Mouse (Mus musculus): Measurements from ENCODE around the gene Triml2. TPM values are rescaled to one million over a fixed set of nuclear protein-coding genes. Genes with fewer than 3 reads are reported as not detected.

Triml2 gene
- polyA plus RNA-seq, 1 experiment, result not detected

GRCm38 (mm10) chr8:43178263-43178662, 2.1 kb upstream of the Triml2 start:
- TF ChIP-seq SRF (IDR thresholded peaks at IDR 0.05; ENCODE audit: control insufficient read depth, insufficient read length, low read depth) (no peak), MYOG (IDR thresholded peaks at IDR 0.05; ENCODE audit: control insufficient read depth in 1 of 3, insufficient read depth in 1 of 3, insufficient read length in 2 of 3, low read depth in 2 of 3) (no peak), E2F4 (IDR thresholded peaks at IDR 0.05; ENCODE audit: insufficient read depth) (no peak), POLR2A (IDR thresholded peaks at IDR 0.05; ENCODE audit: insufficient read length, low read depth) (no peak), MYOD1 (IDR thresholded peaks at IDR 0.05; ENCODE audit: control insufficient read depth in 1 of 3, insufficient read length in 2 of 3, low read depth in 2 of 3) (no peak), TCF12 (IDR thresholded peaks at IDR 0.05; ENCODE audit: insufficient read depth, poor library complexity, severe bottlenecking) (no peak)
- H3ac ChIP-seq (ENCODE audit: control insufficient read depth, insufficient read length), result no peak overlapping the region
- no peak overlapping the region for H3K4me2 ChIP-seq (ENCODE audit: low read depth)
- no peaks in the 10 kb centered on the region for H3K36me3 ChIP-seq (ENCODE audit: control insufficient read depth, insufficient read depth)
- H3K79me2 ChIP-seq (ENCODE audit: control insufficient read depth, insufficient read depth), result no peaks in the 10 kb centered on the region
- no peaks in the 10 kb centered on the region for H3K27me3 ChIP-seq (ENCODE audit: control insufficient read depth, insufficient read depth, insufficient read length)
- H3K4me3 ChIP-seq, result no peak overlapping the region

- no peak overlapping the region for H3K4me2 ChIP-seq (ENCODE audit: low read depth)
- TF ChIP-seq TCF12 (IDR thresholded peaks at IDR 0.05; ENCODE audit: insufficient read depth, poor library complexity, severe bottlenecking) (no peak), MYOG (IDR thresholded peaks at IDR 0.05; ENCODE audit: control insufficient read depth in 1 of 3, insufficient read depth in 1 of 3, insufficient read length in 2 of 3, low read depth in 2 of 3) (no peak), MYOD1 (IDR thresholded peaks at IDR 0.05; ENCODE audit: control insufficient read depth in 1 of 3, insufficient read length in 2 of 3, low read depth in 2 of 3) (no peak), REST (IDR thresholded peaks at IDR 0.05; ENCODE audit: insufficient read depth, insufficient read length) (no peak)
- H3K79me2 ChIP-seq (ENCODE audit: control insufficient read depth, insufficient read depth), result no peaks in the 10 kb centered on the region
- no peaks in the 10 kb centered on the region for H3K27me3 ChIP-seq (ENCODE audit: control insufficient read depth, insufficient read depth, insufficient read length)
- no peak overlapping the region for H3ac ChIP-seq (ENCODE audit: control insufficient read depth, insufficient read length)
- no peaks in the 10 kb centered on the region for H3K36me3 ChIP-seq (ENCODE audit: control insufficient read depth, insufficient read depth)
- H3K4me3 ChIP-seq, result no peak overlapping the region
Observed at GRCm38 (mm10) chr8:43179189-43179588, 1.2 kb upstream of the Triml2 start.

- TF ChIP-seq CEBPB (IDR thresholded peaks at IDR 0.05; ENCODE audit: insufficient read depth, poor library complexity, severe bottlenecking) (no peak), REST (IDR thresholded peaks at IDR 0.05; ENCODE audit: insufficient read depth, insufficient read length) (no peak)
- Histone ChIP-seq H3ac (ENCODE audit: control insufficient read depth, insufficient read length) (no peak overlapping the region), H3K4me2 (ENCODE audit: low read depth) (no peak overlapping the region), H3K27me3 (ENCODE audit: control insufficient read depth, insufficient read depth, insufficient read length) (no peaks in the 10 kb centered on the region), H3K4me3 (no peak overlapping the region), H3K79me2 (ENCODE audit: control insufficient read depth, insufficient read depth) (no peaks in the 10 kb centered on the region), H3K36me3 (ENCODE audit: control insufficient read depth, insufficient read depth) (no peaks in the 10 kb centered on the region)
Observed at GRCm38 (mm10) chr8:43182281-43182680, 1.9 kb downstream of the Triml2 start.

GRCm38 (mm10) chr8:43215554-43215953, 35.2 kb downstream of the Triml2 start:
- no peak overlapping the region for H3K4me2 ChIP-seq (ENCODE audit: low read depth)

GRCm38 (mm10) chr8:43243326-43243725, 63.0 kb downstream of the Triml2 start:
- Histone ChIP-seq H3K36me3 (ENCODE audit: control insufficient read depth, insufficient read depth) (no peaks in the 10 kb centered on the region), H3K79me2 (ENCODE audit: control insufficient read depth, insufficient read depth) (no peaks in the 10 kb centered on the region), H3K4me3 (no peak overlapping the region), H3K4me2 (ENCODE audit: low read depth) (no peak overlapping the region), H3K27me3 (ENCODE audit: control insufficient read depth, insufficient read depth, insufficient read length) (no peaks in the 10 kb centered on the region), H3ac (ENCODE audit: control insufficient read depth, insufficient read length) (no peak overlapping the region)
- TF ChIP-seq USF1 (IDR thresholded peaks at IDR 0.05; ENCODE audit: low read depth) (no peak), CEBPB (IDR thresholded peaks at IDR 0.05; ENCODE audit: insufficient read depth, poor library complexity, severe bottlenecking) (no peak), REST (IDR thresholded peaks at IDR 0.05; ENCODE audit: insufficient read depth, insufficient read length) (no peak)

More at GRCm38 (mm10) chr8:43215554-43215953, 35.2 kb downstream of the Triml2 start:
- Histone ChIP-seq H3K27me3 (ENCODE audit: control insufficient read depth, insufficient read depth, insufficient read length) (no peaks in the 10 kb centered on the region), H3K79me2 (ENCODE audit: control insufficient read depth, insufficient read depth) (no peaks in the 10 kb centered on the region), H3ac (ENCODE audit: control insufficient read depth, insufficient read length) (no peak overlapping the region), H3K4me3 (no peak overlapping the region), H3K36me3 (ENCODE audit: control insufficient read depth, insufficient read depth) (no peaks in the 10 kb centered on the region)
- no peak for TF ChIP-seq TCF3 (IDR thresholded peaks at IDR 0.05; ENCODE audit: insufficient read length, low read depth)
- TF ChIP-seq MAX (IDR thresholded peaks at IDR 0.05; ENCODE audit: low read depth), result no peak
- TF ChIP-seq CEBPB (IDR thresholded peaks at IDR 0.05; ENCODE audit: insufficient read depth, poor library complexity, severe bottlenecking), result no peak
- TF ChIP-seq POLR2A (IDR thresholded peaks at IDR 0.05; ENCODE audit: insufficient read length, low read depth), result no peak
- TF ChIP-seq TCF12 (IDR thresholded peaks at IDR 0.05; ENCODE audit: insufficient read depth, poor library complexity, severe bottlenecking), result no peak
- no peak for TF ChIP-seq E2F4 (IDR thresholded peaks at IDR 0.05; ENCODE audit: insufficient read depth)
- TF ChIP-seq POLR2AphosphoS2 (IDR thresholded peaks at IDR 0.05; ENCODE audit: insufficient read length, low read depth), result no peak
- no peak for TF ChIP-seq REST (IDR thresholded peaks at IDR 0.05; ENCODE audit: insufficient read depth, insufficient read length)
- no peak for TF ChIP-seq SRF (IDR thresholded peaks at IDR 0.05; ENCODE audit: control insufficient read depth, insufficient read length, low read depth)
- TF ChIP-seq USF1 (IDR thresholded peaks at IDR 0.05; ENCODE audit: low read depth), result no peak
- TF ChIP-seq MYOD1 (IDR thresholded peaks at IDR 0.05; ENCODE audit: control insufficient read depth in 1 of 3, insufficient read length in 2 of 3, low read depth in 2 of 3), result no peak
- no peak for TF ChIP-seq MYOG (IDR thresholded peaks at IDR 0.05; ENCODE audit: control insufficient read depth in 1 of 3, insufficient read depth in 1 of 3, insufficient read length in 2 of 3, low read depth in 2 of 3)

Other genes with a start within 250 kb of the Triml2 start
- gene Triml1, start 39.1 kb upstream of the Triml2 start, polyA plus RNA-seq (2012; fragmentation: generic; extraction: Trizol), result not detected
- not detected for gene Zfp42, start 126.4 kb downstream of the Triml2 start, polyA plus RNA-seq (2012; fragmentation: generic; extraction: Trizol)